Mouse (Mus musculus): ENCODE results near the gene 4933415F23Rik.

DNA sequence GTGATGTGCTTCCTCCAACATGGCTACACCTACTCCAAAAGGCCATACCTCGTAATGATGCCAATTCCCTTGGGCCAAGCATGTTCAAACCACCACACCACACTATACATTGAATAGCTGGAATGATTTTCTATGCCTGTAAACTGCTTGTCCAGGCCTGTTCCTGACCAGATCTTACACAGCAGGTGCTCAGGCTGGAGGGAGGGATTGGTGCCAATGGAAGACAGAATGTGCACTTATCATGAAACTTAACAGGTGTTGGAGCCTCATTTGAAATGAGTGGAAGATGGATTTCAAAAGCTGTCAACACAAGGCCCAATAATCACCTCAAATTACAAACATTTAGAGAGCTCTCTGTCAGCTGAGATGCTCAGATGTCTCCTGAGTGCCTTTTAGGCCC is 2.3 kb downstream of the 4933415F23Rik start:
- TF ChIP-seq CTCF (IDR thresholded peaks at IDR 0.05; ENCODE audit: insufficient read depth, low read length) (no peak), POLR2A (IDR thresholded peaks at IDR 0.05; ENCODE audit: borderline replicate concordance, extremely low read depth, low read depth, low read length) (no peak)
